Mouse (Mus musculus): ENCODE data around the gene Pifo. TPM values are rescaled to one million over a fixed set of nuclear protein-coding genes. Genes with fewer than 3 reads are reported as not detected.
"Not testable (repeated sequence)": the region's sequence is repeated elsewhere in the genome, so short reads cannot be mapped to it uniquely, and the experiment has no call there.

The Pifo gene
- total RNA-seq (2015), result not detected in 2 replicates
- total RNA-seq (2017), result not detected in 2 replicates

DNA sequence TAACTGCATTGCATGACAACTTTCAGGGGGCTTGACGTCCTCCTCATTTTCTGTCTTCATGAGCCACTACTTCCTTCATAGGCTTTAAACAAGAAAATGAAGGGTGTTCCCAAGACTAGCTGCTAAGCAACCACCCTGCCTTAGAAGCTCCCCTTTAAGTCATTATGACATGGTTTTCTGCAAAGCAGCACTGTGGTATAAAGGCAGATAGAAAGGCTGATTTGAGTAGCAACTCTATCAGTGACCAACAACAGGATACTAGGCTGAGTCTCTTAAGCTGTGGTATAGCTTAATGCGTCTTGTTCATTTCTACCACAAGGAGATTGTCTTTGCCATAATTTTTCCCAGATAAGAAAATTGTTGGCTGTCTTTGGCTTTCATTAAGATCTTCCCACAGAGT, at the start of gene Pifo:
Gene Pifo (minus strand): TSS at position 101 of the 400 bp plus-strand sequence.
- no peak for ATAC-seq (ENCODE audit: poor library complexity, severe bottlenecking)

DNA sequence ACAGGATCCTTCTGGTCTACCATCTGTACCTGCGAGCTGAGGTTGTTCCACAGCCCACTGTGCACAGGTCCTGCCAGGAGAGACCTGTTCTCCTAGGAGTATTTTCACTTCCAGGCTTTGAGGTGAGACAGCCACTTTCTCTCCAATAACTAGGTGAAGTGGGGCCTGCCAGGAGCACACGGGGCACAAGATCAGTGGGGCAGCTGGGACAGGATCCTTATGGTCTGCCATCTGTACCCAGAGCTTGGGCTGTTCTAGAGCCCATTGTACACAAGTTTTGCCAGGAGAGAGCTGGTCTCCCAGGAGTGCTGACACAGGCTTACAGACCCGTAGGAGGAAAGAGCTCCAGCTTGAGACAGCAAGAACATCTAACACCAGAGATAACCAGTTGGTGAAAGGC, 43.5 kb upstream of the Pifo start:
- no peak for ATAC-seq (ENCODE audit: poor library complexity, severe bottlenecking)

DNA sequence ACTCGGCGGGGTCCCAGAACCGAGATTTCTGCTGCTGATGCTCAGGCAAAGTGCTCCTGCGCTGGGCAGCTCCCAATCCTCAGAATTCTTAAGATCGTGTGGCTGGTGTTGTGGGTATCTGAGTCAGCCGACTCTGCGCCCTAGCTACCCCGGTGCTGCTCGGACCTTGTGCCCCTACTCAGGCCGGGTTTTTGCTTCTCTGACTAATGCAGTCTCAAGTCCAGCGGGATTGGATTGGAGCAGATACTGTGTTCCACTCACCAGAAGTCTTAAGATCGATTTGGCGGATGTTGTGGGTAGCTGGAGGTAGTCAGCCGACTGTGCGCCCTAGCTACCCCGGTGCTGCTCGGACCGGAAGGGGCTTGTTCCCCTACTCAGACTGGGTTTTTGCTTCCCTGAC, 37.5 kb upstream of the Pifo start:
- no peak for ATAC-seq (ENCODE audit: poor library complexity, severe bottlenecking)

DNA sequence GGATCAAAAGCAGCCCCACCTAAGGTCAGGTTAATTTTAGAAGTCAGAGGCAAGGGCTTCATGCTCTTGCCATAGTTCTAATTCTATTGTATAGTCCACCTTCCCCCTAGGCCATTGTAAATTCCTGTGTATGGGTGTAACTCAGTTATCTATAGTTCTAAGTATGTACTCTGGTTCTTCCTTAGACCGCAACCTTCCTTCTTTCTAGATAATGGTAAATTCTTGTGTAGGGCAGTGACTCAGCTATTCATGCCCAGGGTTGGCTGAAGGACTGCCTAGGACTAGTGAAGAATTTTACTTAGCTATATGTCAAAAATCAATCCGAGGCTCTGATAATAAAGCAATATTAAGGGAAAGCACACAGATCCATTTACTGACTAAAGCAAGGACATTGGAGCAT, 25.9 kb upstream of the Pifo start:
- no peak for ATAC-seq (ENCODE audit: poor library complexity, severe bottlenecking)

DNA sequence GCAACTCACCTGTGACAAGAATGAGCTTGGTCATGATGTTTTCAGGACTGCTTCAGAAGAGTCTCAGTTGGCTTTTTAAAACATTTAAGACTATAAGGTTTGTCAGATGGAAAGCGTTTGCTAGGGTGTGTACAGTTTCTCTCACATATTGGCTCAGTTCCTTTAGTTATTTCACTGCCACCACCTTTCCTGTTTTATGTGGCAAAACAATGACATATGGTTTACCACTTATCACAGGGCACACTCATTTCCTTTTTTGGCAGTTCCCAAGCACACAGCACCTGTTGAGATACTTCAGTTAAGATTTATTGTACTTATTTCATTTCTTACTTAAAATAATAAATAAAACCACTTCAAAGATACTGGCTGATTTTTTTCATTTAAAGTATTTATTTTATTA, 18.3 kb upstream of the Pifo start, which contains the start of gene Chil5:
Gene Chil5 (minus strand): TSS at position 34 of the 400 bp plus-strand sequence.
- ATAC-seq (ENCODE audit: poor library complexity, severe bottlenecking), result peak; percentile 92

DNA sequence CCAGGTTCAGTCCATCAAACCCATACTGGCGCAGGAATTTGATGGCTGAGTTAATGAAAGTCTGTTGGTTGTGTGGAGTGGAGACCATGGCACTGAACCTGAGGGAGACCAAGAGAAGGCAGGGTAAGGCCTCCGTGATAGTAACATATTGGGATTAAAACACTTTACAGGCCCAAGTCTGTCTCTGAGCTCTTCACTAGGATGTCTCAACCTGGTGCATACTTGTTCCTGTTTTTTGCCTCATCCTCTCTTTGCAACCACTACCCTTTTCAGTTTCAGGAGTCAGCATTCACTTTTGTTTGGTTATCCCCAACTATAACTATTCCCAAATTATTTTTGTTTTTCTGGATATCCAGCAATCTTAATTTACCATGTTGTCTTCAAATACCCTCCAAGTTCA, 9.7 kb upstream of the Pifo start:
- peak; percentile 84 for ATAC-seq (ENCODE audit: poor library complexity, severe bottlenecking)

DNA sequence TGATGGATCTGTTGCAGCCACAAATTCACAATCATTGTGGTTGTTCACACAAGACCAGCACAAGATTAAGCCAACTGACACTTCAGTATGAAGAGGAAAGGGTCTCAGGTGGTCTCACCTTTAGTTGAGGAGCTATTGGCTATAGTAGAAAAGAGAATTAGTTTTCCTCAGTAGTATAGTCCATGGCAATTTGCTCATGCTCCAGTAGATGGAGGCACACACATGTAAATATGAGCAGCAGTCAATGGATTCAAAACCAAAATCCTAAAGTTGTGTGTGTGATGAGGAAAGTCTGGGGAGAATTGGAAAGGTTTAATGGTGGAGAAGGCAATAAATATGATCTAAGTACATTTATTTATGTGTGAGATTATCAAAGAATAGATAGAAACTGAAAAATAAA, 7.4 kb upstream of the Pifo start:
- no peak for ATAC-seq (ENCODE audit: poor library complexity, severe bottlenecking)

DNA sequence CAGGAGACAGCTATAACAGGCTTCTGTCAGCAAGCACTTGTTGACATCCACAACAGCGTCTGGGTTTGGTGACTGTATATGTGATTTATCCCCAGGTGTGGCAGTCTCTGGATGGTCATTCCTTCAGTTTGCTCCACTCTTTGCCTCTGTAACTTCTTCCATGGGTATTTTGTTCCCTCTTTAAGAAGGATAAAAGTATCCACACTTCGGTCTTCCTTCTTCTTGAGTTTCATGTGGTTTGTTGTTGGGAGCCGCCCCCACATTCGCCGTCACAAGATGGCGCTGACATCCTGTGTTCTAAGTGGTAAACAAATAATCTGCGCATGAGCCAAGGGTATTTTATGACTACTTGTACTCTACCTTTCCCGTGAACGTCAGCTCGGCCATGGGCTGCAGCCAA, 11.1 kb downstream of the Pifo start:
- ATAC-seq (ENCODE audit: poor library complexity, severe bottlenecking), result not testable (repeated sequence)

DNA sequence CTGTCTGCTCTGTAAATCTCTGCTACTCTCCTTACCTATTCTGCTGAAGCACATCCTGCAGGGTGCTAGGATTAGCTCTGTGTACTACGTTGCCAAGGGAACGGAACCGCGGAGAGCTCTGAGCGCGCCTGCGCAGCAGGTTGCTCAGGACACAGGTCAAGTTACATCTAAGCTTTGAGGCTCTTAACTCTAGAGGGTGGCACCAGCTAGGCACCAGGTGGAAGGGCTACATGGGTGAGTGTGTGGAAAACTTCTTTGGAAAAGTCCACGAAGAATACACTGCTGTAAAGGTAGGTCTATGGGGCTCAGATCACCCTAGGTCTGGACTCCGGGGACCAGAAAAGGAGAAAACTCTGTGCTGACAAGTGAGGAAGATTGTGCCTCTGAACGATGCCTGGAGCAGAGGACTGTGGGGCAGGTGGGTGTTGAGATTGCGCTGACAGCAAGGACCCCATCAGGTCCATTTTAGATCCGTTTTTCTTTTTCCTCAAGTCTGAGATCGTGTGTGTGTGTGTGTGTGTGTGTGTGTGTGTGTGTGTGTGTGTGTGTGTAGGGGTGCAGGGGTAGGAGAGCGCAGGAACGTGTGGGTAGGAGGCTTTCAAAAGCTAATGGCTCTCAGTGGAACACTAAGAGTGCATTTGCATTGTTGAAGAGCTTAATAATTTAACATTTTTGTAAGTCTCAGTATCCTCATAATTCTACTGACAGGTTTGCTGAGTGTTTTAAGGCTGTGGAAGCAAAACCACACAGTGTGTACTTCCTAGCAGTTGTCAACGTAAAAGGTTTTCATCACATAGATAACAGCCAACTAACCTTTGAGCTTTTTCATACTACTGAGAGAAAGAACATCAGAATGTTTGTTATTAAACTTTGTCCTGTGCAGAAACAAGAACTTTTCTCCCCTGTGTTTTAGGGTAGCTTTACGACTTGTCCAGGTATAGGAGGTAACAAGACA, 12.8 kb downstream of the Pifo start:
- ATAC-seq (ENCODE audit: poor library complexity, severe bottlenecking), result peak; percentile 95

DNA sequence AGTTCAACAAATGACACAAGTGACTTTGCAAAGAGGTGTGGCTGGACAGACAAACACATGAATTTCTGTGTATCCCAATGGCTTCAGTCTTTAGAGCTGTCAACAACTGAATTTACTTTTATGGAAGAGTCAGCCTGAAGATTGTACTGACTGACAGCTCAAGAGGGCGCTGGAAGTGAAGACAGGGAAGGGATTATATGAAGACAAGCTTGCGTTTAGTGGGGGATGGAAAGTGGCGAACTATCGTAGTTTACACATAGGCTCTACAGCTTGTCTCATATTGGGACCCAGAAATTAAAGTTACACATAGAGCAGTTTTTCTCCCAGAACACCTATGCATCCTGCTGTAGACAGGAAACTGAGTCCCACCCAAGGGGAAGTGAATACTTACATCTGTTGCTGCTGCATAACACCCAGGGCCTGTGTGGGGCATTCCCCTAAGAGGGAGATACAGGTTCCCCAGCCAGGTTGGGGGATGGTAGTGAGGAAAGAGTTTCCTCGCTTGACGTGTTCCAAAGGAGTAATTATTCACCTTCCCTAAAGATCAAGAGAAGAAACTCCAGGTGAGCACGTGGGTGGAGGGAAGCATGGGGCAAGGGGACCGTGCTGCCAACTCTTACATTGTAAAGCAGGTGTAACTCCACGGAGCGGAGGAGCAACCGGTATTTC, 13.6 kb downstream of the Pifo start:
- peak; percentile 31; the same call in 1 of the 2 replicates for ATAC-seq (ENCODE audit: poor library complexity, severe bottlenecking)

DNA sequence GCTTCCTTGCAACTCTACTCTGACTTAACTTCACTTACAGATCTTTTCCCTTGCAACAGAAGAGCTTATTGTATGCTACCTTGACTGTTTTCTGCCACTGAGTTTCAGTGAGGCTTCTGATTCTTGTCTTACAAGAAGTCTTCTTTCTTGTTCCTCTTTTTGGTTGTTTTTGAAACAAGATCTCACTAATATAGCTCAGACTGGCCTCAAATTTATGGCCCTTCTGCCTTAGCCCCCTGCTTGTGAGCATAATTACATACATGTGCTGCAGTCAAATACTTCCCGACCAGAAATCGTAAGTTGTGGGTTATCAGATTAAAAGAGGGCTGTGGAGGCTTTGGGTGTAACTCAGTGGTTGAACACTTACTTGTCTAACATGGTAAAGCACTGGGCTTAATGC, 19.7 kb downstream of the Pifo start:
- no peak for ATAC-seq (ENCODE audit: poor library complexity, severe bottlenecking)

DNA sequence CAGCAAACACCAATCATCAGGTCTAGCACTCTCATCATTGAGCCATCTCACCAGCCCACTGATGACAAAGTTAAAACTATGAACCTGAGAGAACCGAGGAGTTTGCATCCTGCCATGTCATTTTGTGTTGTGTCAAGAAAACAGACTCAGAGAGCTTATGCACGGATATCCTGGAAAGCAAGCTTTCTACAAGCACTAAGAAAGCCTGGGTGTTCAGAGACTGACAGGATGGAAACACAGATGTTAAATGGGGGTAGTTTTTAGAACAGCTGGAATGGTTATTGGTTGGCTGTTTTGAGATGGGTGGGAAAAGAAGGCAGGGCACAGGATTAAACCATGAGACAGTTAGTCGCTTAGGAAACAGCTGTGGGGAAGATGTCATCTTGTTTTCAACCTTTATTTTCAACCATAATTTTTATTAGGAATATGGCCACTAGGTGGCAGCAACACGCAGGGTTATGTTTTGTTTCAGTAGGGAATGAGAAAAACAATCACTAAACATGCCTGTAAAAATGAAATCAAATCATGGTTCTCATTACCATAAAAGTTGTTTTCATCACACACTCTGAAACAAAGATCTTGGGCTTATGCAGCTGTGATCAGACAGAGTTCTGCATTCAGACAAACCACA, 22.7 kb downstream of the Pifo start:
- ATAC-seq (ENCODE audit: poor library complexity, severe bottlenecking), result peak; percentile 90

DNA sequence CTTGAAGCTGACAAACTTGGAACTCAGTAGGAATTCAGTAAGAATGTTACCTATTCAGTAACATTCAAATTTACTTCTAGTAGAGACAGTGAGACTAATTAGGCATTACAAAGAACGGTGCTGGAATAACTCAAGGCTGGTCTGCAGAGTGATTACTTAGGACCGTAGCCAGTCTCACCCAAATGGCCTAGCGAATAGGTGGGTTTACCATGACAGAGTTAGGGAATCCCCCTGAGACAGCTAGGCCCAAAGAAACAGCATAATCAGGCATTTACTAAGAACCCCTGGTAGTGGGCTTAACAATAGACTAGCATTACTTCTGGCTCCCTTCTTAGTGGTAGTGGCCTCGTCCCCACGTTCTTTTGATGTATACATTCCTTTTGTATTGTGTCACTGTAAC, 24.8 kb downstream of the Pifo start:
- not testable (repeated sequence) for ATAC-seq (ENCODE audit: poor library complexity, severe bottlenecking)

DNA sequence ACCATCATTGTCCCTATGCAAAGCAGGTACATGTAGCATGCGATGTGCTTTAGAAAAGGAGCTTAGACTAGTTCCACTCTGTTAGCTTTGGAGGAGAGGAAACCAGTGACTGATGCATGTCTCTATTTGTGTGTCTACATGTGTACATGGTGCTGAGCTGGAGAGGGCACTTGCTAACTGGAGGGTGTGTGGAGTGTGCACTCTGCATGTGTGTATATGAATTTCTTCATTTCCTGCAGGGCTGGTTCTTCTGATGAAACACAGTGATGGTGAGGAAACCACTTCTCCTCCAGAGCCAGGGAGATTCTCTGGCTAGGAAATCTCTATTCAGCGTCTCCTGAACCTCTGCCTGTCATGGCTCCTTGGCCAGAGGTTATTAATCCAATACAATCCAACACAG, 40.3 kb downstream of the Pifo start:
- ATAC-seq (ENCODE audit: poor library complexity, severe bottlenecking), result peak; percentile 97

DNA sequence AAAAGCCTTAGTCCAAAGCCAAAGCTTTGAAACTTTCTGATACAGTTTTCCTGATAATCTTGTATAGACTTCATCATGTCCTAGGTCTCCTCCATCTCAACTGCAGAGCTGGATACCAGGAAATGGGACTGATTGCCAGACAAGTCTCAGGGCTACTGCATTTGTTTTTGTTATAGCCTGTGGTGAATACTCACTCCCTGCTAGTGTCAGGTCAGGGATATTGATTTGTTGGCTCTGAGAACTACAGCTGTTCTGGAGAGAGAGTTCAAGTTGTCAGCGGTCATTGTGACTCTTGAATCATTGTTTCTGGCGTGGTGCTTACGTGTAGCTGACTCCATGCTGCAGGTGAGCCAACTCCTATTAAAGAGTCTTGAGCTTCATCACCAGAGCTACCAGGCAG, 41.0 kb downstream of the Pifo start, which contains the start of gene Ovgp1:
Gene Ovgp1 (plus strand): TSS at position 301 of the 400 bp plus-strand sequence.
- ATAC-seq (ENCODE audit: poor library complexity, severe bottlenecking), result no peak

DNA sequence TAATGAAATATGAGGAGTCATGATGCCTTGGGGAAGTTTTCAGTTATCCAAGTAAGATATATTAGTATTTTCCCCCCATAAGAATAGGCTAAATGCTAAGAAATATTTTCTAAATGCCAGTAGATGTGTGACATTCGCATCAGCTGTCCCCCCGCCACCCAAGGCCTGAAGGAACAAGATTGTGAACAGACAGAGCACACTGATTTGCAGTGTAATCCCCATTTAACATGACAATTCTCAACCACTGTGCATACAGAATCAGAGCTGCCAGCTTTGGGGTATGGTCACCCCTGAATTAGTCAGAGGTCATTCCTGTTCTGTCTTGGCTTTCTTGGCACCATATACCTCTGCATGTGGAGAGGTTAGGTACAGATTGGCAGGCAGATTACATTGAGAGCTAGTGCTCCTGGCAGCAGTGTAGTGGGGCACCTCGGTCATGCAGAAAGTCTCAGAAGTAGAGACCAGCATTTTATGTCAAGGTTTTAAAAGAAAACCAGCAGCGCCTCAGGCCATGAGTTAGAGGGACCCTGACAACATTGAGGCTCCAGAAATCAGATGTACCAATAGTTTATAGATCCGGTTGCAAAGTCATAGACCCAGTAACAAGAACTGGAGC, 42.5 kb downstream of the Pifo start:
- ATAC-seq (ENCODE audit: poor library complexity, severe bottlenecking), result no peak

DNA sequence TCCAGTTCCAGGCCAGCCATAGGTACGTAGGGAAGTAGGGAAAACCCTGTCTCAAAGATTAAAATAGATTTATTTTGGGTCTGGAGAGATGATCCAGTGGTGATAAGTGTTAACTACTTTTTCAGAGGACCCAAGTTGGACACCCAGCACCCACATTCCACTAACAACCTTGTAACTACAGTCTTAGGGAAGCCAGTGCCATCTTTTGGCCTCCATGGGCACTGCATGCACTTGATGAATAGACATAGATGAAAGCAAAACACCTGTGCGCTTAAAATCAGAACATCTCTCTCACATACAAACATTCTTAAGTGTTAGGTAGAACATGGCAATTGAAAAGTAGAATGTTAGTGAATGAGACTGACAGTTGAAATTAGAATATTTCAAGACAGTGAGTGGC, 53.7 kb downstream of the Pifo start:
- no peak for ATAC-seq (ENCODE audit: poor library complexity, severe bottlenecking)

DNA sequence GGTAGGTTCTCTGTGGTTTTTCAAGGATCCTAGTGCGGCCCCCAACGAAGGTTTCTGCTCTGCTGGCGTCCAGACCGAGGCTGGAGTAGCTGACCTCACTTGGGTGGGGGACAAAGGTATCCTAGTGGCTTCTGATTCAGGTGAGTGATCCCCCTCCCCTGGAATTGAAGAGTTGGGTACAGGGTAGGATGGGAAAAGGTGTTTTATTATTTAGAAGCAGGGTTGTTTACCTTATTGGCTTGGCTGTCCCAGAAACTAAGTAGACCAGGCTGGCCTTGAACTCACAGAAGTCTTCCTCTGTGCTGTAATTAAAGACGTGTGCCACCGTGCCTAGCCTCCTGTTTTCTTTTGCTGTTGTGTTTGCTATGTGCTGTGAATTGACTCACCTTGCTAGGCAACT, 54.4 kb downstream of the Pifo start, which contains the start of gene Atp5f1:
Gene Atp5f1 (minus strand): TSS at position 101 of the 400 bp plus-strand sequence.
- no peak for ATAC-seq (ENCODE audit: poor library complexity, severe bottlenecking)

DNA sequence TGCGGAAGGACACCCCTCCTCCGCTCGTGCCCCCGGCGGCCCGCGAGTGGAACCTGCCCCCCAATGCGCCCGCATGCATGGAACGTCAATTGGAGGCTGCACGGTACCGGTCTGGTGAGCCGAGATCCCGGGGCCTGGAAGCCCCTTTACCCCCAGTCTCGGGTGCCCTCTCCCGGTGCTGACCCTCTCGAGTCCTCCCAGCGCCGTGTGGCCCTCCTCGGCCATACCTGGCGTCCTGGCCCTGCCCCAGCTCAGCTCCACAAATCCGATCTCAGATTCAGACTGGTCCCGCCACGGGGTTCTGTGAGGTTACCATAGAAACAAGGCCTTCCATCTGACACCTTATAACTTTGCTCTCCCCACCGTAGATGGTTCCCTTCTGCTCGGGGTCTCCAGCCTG, 54.9 kb downstream of the Pifo start:
- no peak for ATAC-seq (ENCODE audit: poor library complexity, severe bottlenecking)

DNA sequence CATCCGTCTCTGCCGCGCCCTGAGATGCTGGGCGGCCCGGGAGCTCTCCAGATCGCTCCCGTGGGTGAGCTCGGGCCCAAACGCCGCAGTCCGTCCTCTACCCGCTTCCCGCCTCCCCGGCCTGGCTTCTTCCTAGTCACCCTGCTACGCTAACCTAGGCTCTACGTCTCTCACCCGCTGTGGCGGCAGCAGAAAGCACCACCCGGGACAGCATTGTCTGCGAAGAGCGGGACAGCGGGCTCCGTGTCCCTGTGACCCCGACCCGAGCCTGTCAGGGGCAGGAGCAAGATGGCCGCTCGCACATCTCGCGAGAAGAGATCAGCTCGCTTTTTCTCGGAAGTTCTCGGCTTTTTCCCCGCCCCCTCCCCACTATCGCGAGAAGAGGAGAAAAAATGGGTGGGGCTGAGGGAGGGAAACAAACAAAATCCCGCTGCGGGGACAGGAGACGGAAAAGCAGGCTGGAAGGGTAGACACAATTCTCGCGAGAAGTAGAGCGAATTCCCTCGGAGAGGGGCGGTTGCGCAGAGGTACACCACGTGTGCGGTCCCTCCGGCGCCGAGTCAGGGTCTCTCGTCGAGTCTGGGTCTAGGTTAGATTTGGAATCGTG, 55.4 kb downstream of the Pifo start, which contains the start of gene Wdr77:
Gene Wdr77 (plus strand): TSS at position 396 of the 607 bp plus-strand sequence.
- peak; percentile 90 for ATAC-seq (ENCODE audit: poor library complexity, severe bottlenecking)
